Mouse (Mus musculus) small intestine, adult 2 months (tissue): ENCODE data around the gene Tmem98.

Experiments
- CTCF ChIP-seq: fragments of 200-500 bp; IDR thresholded peaks from 2 replicates; pipeline ENCODE4 v1.5.1; 2012; ENCODE audit warnings: low read depth, mild to moderate bottlenecking, control low read depth, inconsistent platforms, low read length, moderate library complexity, mixed read lengths; ENCODE audit not compliant: insufficient replicate concordance, insufficient read length; ENCODE audit errors: extremely low read depth
- POLR2A ChIP-seq: fragments of 200-500 bp; IDR thresholded peaks from 2 replicates; pipeline ENCODE4 v1.6.1; 2012; ENCODE audit warnings: low read depth, mild to moderate bottlenecking, control low read depth, inconsistent platforms, low read length, moderate library complexity

DNA sequence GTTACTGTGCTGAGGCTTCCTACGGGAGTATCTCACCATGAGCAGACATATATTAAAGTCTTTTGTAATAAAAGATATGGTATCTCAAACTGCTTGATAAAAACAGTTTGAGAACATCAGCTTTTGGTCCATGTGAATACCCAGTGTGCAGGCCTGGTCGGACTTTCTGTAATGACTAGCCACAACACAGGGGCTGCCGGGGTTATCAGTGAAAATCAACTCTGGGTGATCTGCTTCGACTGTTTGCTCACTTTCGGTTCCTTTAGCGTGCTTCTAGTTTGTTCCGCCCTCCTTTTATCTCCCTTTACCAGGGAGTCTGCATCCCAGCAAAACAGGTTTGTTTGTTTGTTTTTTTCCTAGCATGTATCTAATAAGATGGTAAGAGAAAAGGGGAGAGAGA is 26.5 kb upstream of the Tmem98 start:
- no peak for TF ChIP-seq CTCF
- TF ChIP-seq POLR2A, result no peak
